Mouse (Mus musculus) heart, embryonic 16.5 days (tissue): ENCODE measurements around the gene Slfn9. TPM values are rescaled to one million over a fixed set of nuclear protein-coding genes. Genes with fewer than 3 reads are reported as not detected.
"Not testable (repeated sequence)": the region's sequence is repeated elsewhere in the genome, so short reads cannot be mapped to it uniquely, and the experiment has no call there.

Experiments
- ATAC-seq: fragments of 200-750 bp; cut with Nextera tagmentation; replicated peaks from 2 replicates; pipeline ENCODE4 v1.8.0; 2017; ENCODE audit warnings: moderate number of reproducible peaks; ENCODE audit not compliant: insufficient read depth, low FRiP score; ENCODE audit errors: extremely low read depth
- H3K27ac ChIP-seq: fragments of 300-500 bp; sonication (generic); 2 replicates; pipeline ENCODE4 v1.5.1; 2014; ENCODE audit warnings: mild to moderate bottlenecking, low read length, control low read depth, moderate library complexity
- H3K27me3 ChIP-seq: fragments of 300-500 bp; sonication (generic); 2 replicates; pipeline ENCODE4 v1.6.1; 2014; ENCODE audit warnings: low read length, mixed read lengths; ENCODE audit not compliant: control insufficient read depth, insufficient read depth
- H3K36me3 ChIP-seq: fragments of 300-500 bp; sonication (generic); 2 replicates; pipeline ENCODE4 v1.6.1; 2014; ENCODE audit not compliant: control insufficient read depth, insufficient read depth
- H3K4me1 ChIP-seq: fragments of 300-500 bp; sonication (generic); 2 replicates; pipeline ENCODE4 v1.6.1; 2014; ENCODE audit warnings: low read length, mixed read lengths; ENCODE audit not compliant: control insufficient read depth, insufficient read depth
- H3K4me2 ChIP-seq: fragments of 300-500 bp; sonication (generic); 2 replicates; pipeline ENCODE4 v1.6.1; 2014; ENCODE audit warnings: low read depth, mild to moderate bottlenecking, control low read depth, low read length
- H3K4me3 ChIP-seq: fragments of 300-500 bp; sonication (generic); 2 replicates; pipeline ENCODE4 v1.5.1; 2014; ENCODE audit warnings: mild to moderate bottlenecking, control low read depth, low read length
- H3K9ac ChIP-seq: fragments of 300-500 bp; sonication (generic); 2 replicates; pipeline ENCODE4 v1.6.1; 2014; ENCODE audit warnings: low read length, control low read depth
- H3K9me3 ChIP-seq: fragments of 300-500 bp; sonication (generic); replicated peaks from 2 replicates; pipeline ENCODE4 v1.6.1; 2016; ENCODE audit warnings: low read length; ENCODE audit not compliant: control insufficient read depth
- WGBS: fragments of 180-500 bp; shearing (Covaris S2); extraction: QIAGEN DNeasy Blood & Tissue Kit; methylation state at CpG from one replicate; pipeline ENCODE4 v1.1.7; 2014; 5-methylcytosine and 5-hydroxymethylcytosine counted together
- microRNA-seq: library from miRNA; unstranded; fragments of <30 nt; microRNA quantifications from one replicate; pipeline ENCODE4, GENCODE M21; 2017
- polyA plus RNA-seq: library from polyadenylated mRNA; unstranded; fragments of >200 nt; fragmentation: Nextera tagmentation; extraction: Ambion mirVana; gene quantifications from 2 replicates; pipeline ENCODE4 v1.2.1, GENCODE M21; 2015

Gene Slfn9
- polyA plus RNA-seq, 1 experiment from 2014 or later = 11.9 TPM

DNA sequence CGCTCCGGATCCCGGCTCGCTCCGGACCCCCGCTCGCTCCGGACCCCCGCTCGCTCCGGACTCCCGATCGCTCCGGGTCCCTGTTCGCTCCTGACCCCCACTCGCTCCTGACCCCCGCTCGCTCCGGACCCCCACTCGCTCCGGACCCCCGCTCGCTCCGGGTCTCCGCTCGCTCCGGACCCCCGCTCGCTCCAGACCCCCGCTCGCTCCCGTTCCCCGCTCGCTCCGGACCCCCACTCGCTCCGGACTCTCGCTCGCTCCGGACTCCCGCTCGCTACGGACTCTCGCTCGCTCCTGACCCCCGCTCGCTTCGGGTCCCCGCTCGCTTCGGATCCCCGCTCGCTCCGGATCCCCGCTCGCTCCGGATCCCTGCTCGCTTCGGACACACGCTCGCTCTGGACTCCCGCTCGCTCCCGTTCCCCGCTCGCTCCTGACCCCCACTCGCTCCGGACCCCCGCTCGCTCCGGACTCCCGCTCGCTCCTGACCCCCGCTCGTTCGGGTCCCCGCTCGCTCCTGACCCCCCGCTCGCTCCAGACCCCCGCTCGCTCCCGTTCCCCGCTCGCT is 61.2 kb downstream of the Slfn9 start:
- Histone ChIP-seq H3K4me2 (peak overlapping the region; percentile 76), H3K36me3 (peaks cover 58% of the 10 kb centered on the region), H3K4me3 (peak overlapping the region; percentile 53)
- H3K9ac ChIP-seq, H3K4me1 ChIP-seq, ATAC-seq, H3K9me3 ChIP-seq, H3K27ac ChIP-seq, H3K27me3 ChIP-seq: not testable (repeated sequence)
- 20% methylated on average over 84 of the region's 85 CpGs for WGBS

DNA sequence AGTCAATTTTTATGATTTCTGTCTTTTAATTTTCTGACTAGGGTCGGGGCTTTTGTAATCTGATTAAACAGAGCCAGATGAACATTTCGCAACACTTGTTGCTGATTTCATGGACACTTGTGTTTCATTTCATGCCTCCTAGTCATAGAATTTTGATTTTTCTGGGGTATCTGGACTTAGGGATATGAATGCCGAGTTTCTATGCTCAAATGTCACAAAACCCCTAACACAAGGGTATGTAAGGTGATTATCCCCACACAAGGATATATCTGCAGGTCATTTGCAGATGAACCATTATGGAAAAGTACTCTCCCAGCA is 62.0 kb downstream of the Slfn9 start:
- no peaks in the 10 kb centered on the region; the same call in 1 of the 2 replicates for H3K27me3 ChIP-seq
- H3K27ac ChIP-seq = no peak overlapping the region
- no peak overlapping the region for H3K4me2 ChIP-seq
- no peaks in the 10 kb centered on the region for H3K9me3 ChIP-seq
- ATAC-seq = no peak
- H3K9ac ChIP-seq = no peak overlapping the region
- peaks cover 14% of the 10 kb centered on the region for H3K4me1 ChIP-seq
- WGBS = 74% methylated on average over 3 of the region's 3 CpGs
- no peak overlapping the region for H3K4me3 ChIP-seq
- peaks cover 54% of the 10 kb centered on the region for H3K36me3 ChIP-seq

DNA sequence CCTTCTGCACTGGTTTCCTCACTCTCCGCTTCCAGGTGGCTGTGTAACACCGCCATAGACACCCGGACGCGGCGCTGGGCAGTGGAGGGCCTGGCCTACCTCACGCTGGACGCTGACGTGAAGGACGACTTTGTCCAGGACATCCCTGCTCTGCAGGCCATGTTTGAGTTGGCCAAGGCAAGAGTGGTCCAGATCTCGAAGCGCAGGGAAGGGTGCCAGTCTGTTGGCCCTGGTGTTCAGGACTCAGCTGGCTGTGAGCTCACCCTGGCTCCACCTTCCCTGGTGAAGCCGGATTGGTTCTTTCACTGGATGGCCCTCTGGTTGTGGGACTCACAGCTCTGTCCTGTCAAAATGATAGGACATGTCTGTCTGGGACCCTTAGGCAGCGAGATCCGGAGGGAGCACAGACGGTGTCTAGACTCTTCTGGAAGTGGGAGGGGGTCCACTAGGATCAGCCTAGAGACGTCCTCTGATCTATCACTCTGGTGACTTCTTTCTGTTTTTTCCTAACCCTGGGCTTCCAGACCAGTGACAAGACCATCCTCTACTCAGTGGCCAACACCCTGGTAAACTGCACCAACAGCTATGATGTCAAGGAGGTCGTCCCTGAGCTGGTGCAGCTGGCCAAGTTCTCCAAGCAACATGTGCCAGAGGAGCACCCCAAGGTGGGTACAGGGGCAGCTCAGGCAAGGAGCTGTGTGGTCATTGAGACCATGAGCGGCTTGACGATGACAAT is 62.6 kb downstream of the Slfn9 start:
- ATAC-seq = no peak
- H3K9me3 ChIP-seq = no peaks in the 10 kb centered on the region
- H3K27ac ChIP-seq = no peak overlapping the region
- no peak overlapping the region for H3K4me3 ChIP-seq
- peaks cover 51% of the 10 kb centered on the region for H3K36me3 ChIP-seq
- peaks cover 14% of the 10 kb centered on the region for H3K4me1 ChIP-seq
- H3K4me2 ChIP-seq = no peak overlapping the region
- 54% methylated on average over 20 of the region's 20 CpGs for WGBS
- no peak overlapping the region for H3K9ac ChIP-seq
- H3K27me3 ChIP-seq = no peaks in the 10 kb centered on the region; the same call in 1 of the 2 replicates

Small RNAs within 50 kb of the gene (microRNA-seq; reads per million reads assigned to microRNA genes)
- gene Gm27598 (not detected), gene Mir7679 (not detected)

Other genes with a start within 250 kb of the Slfn9 start
- gene Cct6b, start 227.5 kb downstream of the Slfn9 start, polyA plus RNA-seq = 0.14 and 0.25 TPM in 2 replicates
- gene Zfp830, start 227.5 kb downstream of the Slfn9 start, polyA plus RNA-seq = 28.3 and 30.4 TPM in 2 replicates
- 16.6 and 17.6 TPM in 2 replicates for gene Lig3, start 210.7 kb downstream of the Slfn9 start, polyA plus RNA-seq
- 5.1 and 5.5 TPM in 2 replicates for gene Rffl, start 120.6 kb downstream of the Slfn9 start, polyA plus RNA-seq
- gene Rad51d, start 101.2 kb downstream of the Slfn9 start, polyA plus RNA-seq = 13.8 and 14.4 TPM in 2 replicates
- 0.12 and 0.20 TPM in 2 replicates for gene Fndc8, start 99.7 kb downstream of the Slfn9 start, polyA plus RNA-seq
- gene Nle1, start 83.4 kb downstream of the Slfn9 start, polyA plus RNA-seq = 22.2 TPM in 2 replicates
- 188 and 201 TPM in 2 replicates for gene Unc45b, start 81.3 kb downstream of the Slfn9 start, polyA plus RNA-seq
- 6.1 and 7.7 TPM in 2 replicates for gene Slfn5, start 40.5 kb downstream of the Slfn9 start, polyA plus RNA-seq
- 0.69 and 1.6 TPM in 2 replicates for gene Slfn8, start 29.0 kb upstream of the Slfn9 start, polyA plus RNA-seq
- 4.3 and 7.9 TPM in 2 replicates for gene Slfn2, start 73.3 kb upstream of the Slfn9 start, polyA plus RNA-seq
- 0.27 and 0.32 TPM in 2 replicates for gene Slfn1, start 125.0 kb upstream of the Slfn9 start, polyA plus RNA-seq
- gene Slfn4, start 183.4 kb upstream of the Slfn9 start, polyA plus RNA-seq = 0.05 and 0.20 TPM in 2 replicates
- gene Slfn3, start 199.5 kb upstream of the Slfn9 start, polyA plus RNA-seq = 1.0 and 2.2 TPM in 2 replicates